Mouse (Mus musculus) midbrain, embryonic 16.5 days (tissue): Measurements from ENCODE around the gene Gdf1. TPM values are rescaled to one million over a fixed set of nuclear protein-coding genes. Genes with fewer than 3 reads are reported as not detected.

Source experiments
- ATAC-seq: fragments of 200-750 bp; cut with Nextera tagmentation; 2 replicates; pipeline ENCODE4 v1.8.0; 2017; ENCODE audit warnings: moderate TSS enrichment
- H3K27ac ChIP-seq: fragments of 300-500 bp; sonication (generic); 2 replicates; pipeline ENCODE4 v1.5.1; 2014; ENCODE audit warnings: mild to moderate bottlenecking, low read length, mixed read lengths
- H3K27me3 ChIP-seq: fragments of 300-500 bp; sonication (generic); 2 replicates; pipeline ENCODE4 v1.6.1; 2014; ENCODE audit warnings: low read depth, low read length, mixed read lengths; ENCODE audit not compliant: control insufficient read depth, insufficient read depth
- H3K36me3 ChIP-seq: fragments of 300-500 bp; sonication (generic); 2 replicates; pipeline ENCODE4 v1.6.1; 2014; ENCODE audit warnings: mild to moderate bottlenecking, low read length, moderate library complexity, mixed read lengths; ENCODE audit not compliant: control insufficient read depth, insufficient read depth
- H3K4me1 ChIP-seq: fragments of 300-500 bp; sonication (generic); 2 replicates; pipeline ENCODE4 v1.6.1; 2014; ENCODE audit warnings: mild to moderate bottlenecking, low read length, mixed read lengths; ENCODE audit not compliant: control insufficient read depth, insufficient read depth
- H3K4me2 ChIP-seq: fragments of 300-500 bp; sonication (generic); 2 replicates; pipeline ENCODE4 v1.6.1; 2014; ENCODE audit warnings: mild to moderate bottlenecking, low read length, mixed read lengths
- H3K4me3 ChIP-seq: fragments of 300-500 bp; sonication (generic); 2 replicates; pipeline ENCODE4 v1.5.1; 2014; ENCODE audit warnings: low read depth, mild to moderate bottlenecking, low read length, moderate library complexity, mixed read lengths
- H3K9ac ChIP-seq: fragments of 300-500 bp; sonication (generic); 2 replicates; pipeline ENCODE4 v1.6.1; 2014; ENCODE audit warnings: low read depth, low read length, mixed read lengths
- H3K9me3 ChIP-seq: fragments of 300-500 bp; sonication (generic); replicated peaks from 2 replicates; pipeline ENCODE4 v1.6.1; 2014; ENCODE audit warnings: mild to moderate bottlenecking, low read length, mixed read lengths; ENCODE audit not compliant: control insufficient read depth, poor library complexity, severe bottlenecking
- WGBS: fragments of 180-500 bp; shearing (Covaris S2); extraction: QIAGEN DNeasy Blood & Tissue Kit; methylation state at CpG from one replicate; pipeline ENCODE4 v1.1.7; 2014; 5-methylcytosine and 5-hydroxymethylcytosine counted together
- polyA plus RNA-seq: library from polyadenylated mRNA; unstranded; fragments of >200 nt; fragmentation: Nextera tagmentation; extraction: Ambion mirVana; gene quantifications from 2 replicates; pipeline ENCODE4 v1.2.1, GENCODE M21; 2015

Gdf1 gene
- polyA plus RNA-seq, 1 experiment from 2014 or later = 7.0 TPM

GRCm38 (mm10) chr8:70340659-70341058, 11.0 kb downstream of the Gdf1 start:
- Histone ChIP-seq H3K4me2 (no peak overlapping the region), H3K36me3 (peaks cover 56% of the 10 kb centered on the region), H3K9ac (no peak overlapping the region), H3K4me3 (no peak overlapping the region), H3K27ac (no peak overlapping the region), H3K27me3 (no peaks in the 10 kb centered on the region), H3K9me3 (no peaks in the 10 kb centered on the region), H3K4me1 (no peaks in the 10 kb centered on the region)
- no peak for ATAC-seq
- 90% methylated on average over 7 of the region's 7 CpGs for WGBS

- 91% methylated on average over 14 of the region's 14 CpGs for WGBS
- Histone ChIP-seq H3K4me1 (no peaks in the 10 kb centered on the region), H3K4me3 (no peak overlapping the region), H3K36me3 (peaks cover 47% of the 10 kb centered on the region), H3K27me3 (no peaks in the 10 kb centered on the region), H3K27ac (no peak overlapping the region), H3K9ac (no peak overlapping the region), H3K4me2 (no peak overlapping the region), H3K9me3 (no peaks in the 10 kb centered on the region)
- no peak for ATAC-seq
Measured at GRCm38 (mm10) chr8:70342007-70342406, 12.4 kb downstream of the Gdf1 start.

- Histone ChIP-seq H3K36me3 (peaks cover 36% of the 10 kb centered on the region), H3K9ac (no peak overlapping the region), H3K4me2 (no peak overlapping the region), H3K27ac (no peak overlapping the region), H3K4me1 (no peaks in the 10 kb centered on the region), H3K4me3 (no peak overlapping the region), H3K27me3 (no peaks in the 10 kb centered on the region), H3K9me3 (no peaks in the 10 kb centered on the region)
- 90% methylated on average over 7 of the region's 7 CpGs for WGBS
- no peak for ATAC-seq
Measured at GRCm38 (mm10) chr8:70343076-70343475, 13.5 kb downstream of the Gdf1 start.

- no peak overlapping the region for H3K27ac ChIP-seq
- no peaks in the 10 kb centered on the region for H3K27me3 ChIP-seq
- H3K9me3 ChIP-seq = no peaks in the 10 kb centered on the region
- ATAC-seq = peak; percentile 66; the same call in 1 of the 2 replicates
- no peak overlapping the region for H3K9ac ChIP-seq
- no peak overlapping the region for H3K4me3 ChIP-seq
- H3K4me1 ChIP-seq = no peaks in the 10 kb centered on the region
- no peak overlapping the region for H3K4me2 ChIP-seq
- H3K36me3 ChIP-seq = peaks cover 30% of the 10 kb centered on the region
- WGBS = 62% methylated on average over 6 of the region's 6 CpGs
Measured at GRCm38 (mm10) chr8:70343696-70344095, 14.1 kb downstream of the Gdf1 start.

- WGBS = 90% methylated on average over 2 of the region's 2 CpGs
- no peak overlapping the region for H3K9ac ChIP-seq
- no peak overlapping the region for H3K27ac ChIP-seq
- H3K4me3 ChIP-seq = no peak overlapping the region
- peaks cover 27% of the 10 kb centered on the region for H3K36me3 ChIP-seq
- H3K4me2 ChIP-seq = no peak overlapping the region
- peaks cover 3% of the 10 kb centered on the region; the same call in 1 of the 2 replicates for H3K4me1 ChIP-seq
- H3K27me3 ChIP-seq = no peaks in the 10 kb centered on the region
- no peaks in the 10 kb centered on the region for H3K9me3 ChIP-seq
- 0 out of 2 replicates have a peak, but pooled peaks have one; percentile 3 for ATAC-seq
Measured at GRCm38 (mm10) chr8:70344279-70344678, 14.7 kb downstream of the Gdf1 start.

- H3K27ac ChIP-seq = no peak overlapping the region
- WGBS = 92% methylated on average over 4 of the region's 4 CpGs
- no peaks in the 10 kb centered on the region for H3K27me3 ChIP-seq
- H3K4me3 ChIP-seq = no peak overlapping the region
- peaks cover 31% of the 10 kb centered on the region for H3K4me1 ChIP-seq
- H3K9me3 ChIP-seq = no peaks in the 10 kb centered on the region
- peaks cover 4% of the 10 kb centered on the region for H3K36me3 ChIP-seq
- ATAC-seq = no peak
- no peak overlapping the region for H3K9ac ChIP-seq
- H3K4me2 ChIP-seq = no peak overlapping the region
Measured at GRCm38 (mm10) chr8:70347443-70347842, 17.8 kb downstream of the Gdf1 start.

- Histone ChIP-seq H3K27me3 (no peaks in the 10 kb centered on the region), H3K9me3 (no peaks in the 10 kb centered on the region), H3K4me3 (no peak overlapping the region), H3K36me3 (peaks cover 3% of the 10 kb centered on the region; the same call in 1 of the 2 replicates), H3K4me1 (peaks cover 31% of the 10 kb centered on the region), H3K27ac (no peak overlapping the region), H3K9ac (no peak overlapping the region), H3K4me2 (no peak overlapping the region)
- ATAC-seq = no peak
- 78% methylated on average over 1 of the region's 1 CpGs for WGBS
Measured at GRCm38 (mm10) chr8:70347860-70348420, 18.3 kb downstream of the Gdf1 start.

- Histone ChIP-seq H3K4me1 (peaks cover 38% of the 10 kb centered on the region), H3K36me3 (peaks cover 3% of the 10 kb centered on the region; the same call in 1 of the 2 replicates)
Measured at GRCm38 (mm10) chr8:70351035-70351999, 21.7 kb downstream of the Gdf1 start.

GRCm38 (mm10) chr8:70352000-70352384, 22.4 kb downstream of the Gdf1 start:
- Histone ChIP-seq H3K4me2 (peak overlapping the region; percentile 100), H3K36me3 (peaks cover 3% of the 10 kb centered on the region; the same call in 1 of the 2 replicates), H3K9ac (peak overlapping the region; percentile 98), H3K27me3 (no peaks in the 10 kb centered on the region), H3K9me3 (no peaks in the 10 kb centered on the region), H3K4me1 (peaks cover 38% of the 10 kb centered on the region), H3K4me3 (peak overlapping the region; percentile 100), H3K27ac (no peak overlapping the region)
- no peak for ATAC-seq
- 30% methylated on average over 3 of the region's 3 CpGs for WGBS

More at GRCm38 (mm10) chr8:70351035-70351999, 21.7 kb downstream of the Gdf1 start:
- peak overlapping the region; percentile 100 for H3K4me2 ChIP-seq
- H3K27me3 ChIP-seq = no peaks in the 10 kb centered on the region
- 61% methylated on average over 15 of the region's 15 CpGs for WGBS
- no peaks in the 10 kb centered on the region for H3K9me3 ChIP-seq
- no peak overlapping the region for H3K27ac ChIP-seq
- H3K9ac ChIP-seq = peak overlapping the region; percentile 98
- no peak for ATAC-seq
- peak overlapping the region; percentile 100 for H3K4me3 ChIP-seq
